Mouse (Mus musculus): ENCODE results near the gene Tor2a.

GRCm38 (mm10) chr2:32718761-32719160 is 38.3 kb upstream of the Tor2a start:
- TF ChIP-seq CTCF (IDR thresholded peaks at IDR 0.05; ENCODE audit: extremely low read depth, insufficient read length, insufficient replicate concordance, low read depth, low read length) (no peak), POLR2A (IDR thresholded peaks at IDR 0.05; ENCODE audit: low read depth, low read length) (no peak)
